Mouse (Mus musculus): Measurements from ENCODE around the gene Dnajc8.

Dnajc8 gene

DNA sequence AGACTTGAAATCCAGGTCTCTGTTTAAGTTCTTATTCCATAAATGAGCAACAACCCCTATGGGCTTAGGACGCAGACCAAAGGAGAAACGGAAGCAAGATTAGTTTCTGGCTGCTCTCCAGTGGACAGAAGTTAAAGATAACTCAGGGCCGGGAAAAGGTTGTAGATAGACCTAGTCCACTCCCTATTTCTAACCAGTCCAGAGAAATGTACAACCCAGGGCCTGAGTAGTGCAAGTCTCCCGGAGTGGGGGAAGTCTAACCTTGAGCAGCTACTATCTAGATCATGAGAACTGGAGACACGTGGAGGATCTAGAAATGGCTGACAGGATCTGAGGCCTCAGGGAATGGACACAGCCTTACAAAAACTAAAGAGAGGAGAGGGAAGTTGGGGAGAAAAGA is 2.9 kb upstream of the Dnajc8 start:
- TF ChIP-seq GATA4 (IDR thresholded peaks at IDR 0.05; ENCODE audit: insufficient replicate concordance, low read length) = peak; percentile 53; the same call in 1 of the 2 replicates

DNA sequence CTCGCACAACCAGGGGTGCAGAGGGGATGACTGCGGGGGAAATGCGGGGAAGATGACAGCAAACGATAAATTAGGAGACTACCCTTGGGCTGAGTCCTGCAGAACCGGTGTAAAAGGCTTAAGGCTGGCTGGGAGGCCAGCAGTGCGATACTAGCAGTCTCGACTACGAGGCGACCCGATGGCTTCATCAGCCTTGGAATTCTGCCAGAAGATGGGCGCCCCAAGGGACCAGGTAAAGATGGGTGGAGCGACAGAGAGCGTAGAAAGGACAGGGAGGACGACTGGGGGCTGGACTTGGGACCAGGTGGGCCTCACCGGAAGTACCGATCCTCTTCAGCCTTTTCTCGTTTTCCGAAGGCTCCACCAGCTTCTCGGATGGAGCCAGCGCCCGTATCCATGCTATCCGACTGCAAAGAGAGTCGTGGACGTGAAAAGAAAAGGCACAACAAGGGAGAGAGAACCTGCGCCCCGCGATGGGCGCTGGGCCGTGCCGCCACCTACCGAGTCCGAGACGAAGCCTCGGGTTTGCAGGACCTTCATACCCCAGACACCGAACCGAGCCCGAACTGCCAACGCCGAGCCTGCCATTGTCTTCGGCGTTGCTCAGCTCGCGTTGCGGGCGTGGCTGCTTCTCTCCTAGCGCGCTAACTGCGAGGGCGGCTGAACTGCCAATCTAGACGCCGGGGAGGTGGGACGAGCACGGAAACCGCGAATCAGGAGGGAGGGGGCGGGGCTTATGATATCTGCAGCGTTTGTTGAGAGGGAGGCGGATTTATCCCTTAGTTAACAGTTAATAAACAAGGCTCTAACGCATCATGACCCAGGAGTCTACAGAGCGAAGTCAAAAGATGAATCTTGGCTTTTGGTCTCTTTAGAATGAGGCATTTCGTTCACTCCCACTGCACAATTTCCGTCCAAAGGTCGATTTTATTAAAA is 2.1 kb upstream of the Dnajc8 start, which contains the start of gene Atpif1:
Gene Atpif1, minus strand, starts transcription at position 679 of the 936 bp plus-strand sequence.
- TF ChIP-seq GATA4 (IDR thresholded peaks at IDR 0.05; ENCODE audit: insufficient replicate concordance, low read length) = peak; percentile 79; the same call in 1 of the 2 replicates

DNA sequence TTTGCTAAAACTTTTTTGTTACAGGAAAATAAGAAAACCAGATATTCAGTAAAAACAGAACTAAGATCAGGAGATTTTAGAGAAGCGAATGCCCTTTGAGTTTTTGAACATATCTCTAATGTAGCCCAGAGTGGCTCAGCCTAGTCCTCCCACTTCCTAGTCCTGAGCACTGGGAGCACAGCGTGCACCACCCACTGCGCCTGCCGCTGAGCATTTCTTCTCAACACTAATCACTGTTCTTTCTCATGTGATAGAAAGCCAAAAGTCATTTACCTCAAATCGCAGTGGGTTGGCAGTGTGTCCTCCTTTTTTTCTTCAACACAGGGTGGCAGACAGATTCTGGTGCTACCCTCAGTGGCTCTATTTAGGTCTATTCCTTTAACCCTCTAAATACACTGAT is 4.1 kb downstream of the Dnajc8 start:
- TF ChIP-seq GATA4 (IDR thresholded peaks at IDR 0.05; ENCODE audit: insufficient replicate concordance, low read length) = no peak

DNA sequence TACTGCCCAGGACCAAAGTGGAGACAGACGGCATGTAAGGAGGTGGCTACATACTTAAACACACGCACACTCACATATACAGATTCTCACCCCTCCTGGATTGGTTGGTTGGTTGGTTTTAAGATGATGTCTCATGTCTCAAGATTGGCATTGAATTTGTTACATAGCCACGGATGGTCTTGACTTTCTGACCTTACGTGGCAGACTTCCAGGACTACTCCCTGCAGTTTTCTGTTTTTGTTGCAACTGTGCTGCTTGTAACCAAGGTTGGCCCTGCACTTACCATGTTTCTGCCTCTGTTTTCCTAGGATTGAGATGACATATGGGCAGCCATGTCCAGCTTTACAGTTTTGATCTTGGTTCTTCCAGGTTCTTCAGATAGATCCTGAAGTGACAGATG is 6.1 kb downstream of the Dnajc8 start:
- no peak for TF ChIP-seq GATA4 (IDR thresholded peaks at IDR 0.05; ENCODE audit: insufficient replicate concordance, low read length)

DNA sequence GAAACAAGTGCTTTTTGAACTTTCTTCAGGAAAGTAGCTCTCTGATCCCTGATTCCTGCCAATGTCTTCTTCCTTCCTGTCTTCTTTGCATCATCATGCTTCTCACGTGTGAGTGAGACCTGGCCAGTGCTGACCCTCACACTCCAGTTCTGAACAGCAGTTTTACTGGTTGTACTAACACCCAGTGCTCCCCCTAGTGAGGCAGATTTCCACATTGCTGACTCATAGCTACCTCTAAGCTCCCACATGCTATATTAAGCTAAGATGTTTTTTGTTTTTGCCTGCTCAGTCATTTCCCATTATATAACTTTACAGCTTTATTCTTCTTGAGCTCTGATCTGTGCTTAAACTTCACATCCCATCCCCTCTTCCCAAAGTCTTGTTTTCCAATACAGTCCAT is 7.4 kb downstream of the Dnajc8 start:
- no peak for TF ChIP-seq GATA4 (IDR thresholded peaks at IDR 0.05; ENCODE audit: insufficient replicate concordance, low read length)

DNA sequence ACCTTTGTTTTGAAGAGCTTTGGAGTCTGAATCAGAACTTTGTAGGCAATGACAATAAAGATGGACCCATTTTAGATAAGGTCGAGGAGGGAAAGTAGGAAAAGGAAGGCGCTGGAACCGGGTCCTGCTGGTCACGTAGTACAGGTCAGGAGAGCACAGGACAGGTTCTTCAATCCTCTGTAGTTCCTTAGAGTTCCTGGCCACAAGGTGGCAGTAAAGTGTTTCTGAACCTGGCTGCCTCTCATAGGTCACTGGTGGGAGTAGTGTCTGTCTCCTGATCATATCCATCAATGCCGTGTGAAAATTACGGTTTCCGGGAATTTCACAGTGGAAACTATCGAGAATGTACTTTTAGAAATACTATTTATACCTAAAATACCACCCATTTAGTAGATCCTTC is 10.5 kb downstream of the Dnajc8 start:
- no peak for TF ChIP-seq GATA4 (IDR thresholded peaks at IDR 0.05; ENCODE audit: insufficient replicate concordance, low read length)

DNA sequence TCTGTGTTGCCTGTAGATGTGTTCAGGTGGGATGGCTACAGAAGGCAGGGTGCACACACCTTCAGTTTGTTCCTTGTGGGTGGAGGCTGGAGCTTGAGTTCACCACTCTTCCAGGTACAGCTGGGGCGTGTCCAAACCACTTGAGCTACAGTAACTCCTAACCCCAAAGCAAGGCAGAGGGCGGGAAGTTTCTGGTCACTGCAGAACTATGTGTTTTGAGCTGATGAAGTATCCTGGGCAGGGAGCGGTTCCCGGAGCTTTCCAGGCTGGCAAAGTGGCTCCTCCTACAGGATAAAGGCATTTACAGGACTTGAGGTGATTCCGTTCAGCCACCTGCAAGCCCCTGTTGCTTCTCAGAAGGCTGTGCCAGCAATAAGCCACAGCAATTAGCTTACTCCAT is 18.9 kb downstream of the Dnajc8 start:
- no peak for TF ChIP-seq GATA4 (IDR thresholded peaks at IDR 0.05; ENCODE audit: insufficient replicate concordance, low read length)

DNA sequence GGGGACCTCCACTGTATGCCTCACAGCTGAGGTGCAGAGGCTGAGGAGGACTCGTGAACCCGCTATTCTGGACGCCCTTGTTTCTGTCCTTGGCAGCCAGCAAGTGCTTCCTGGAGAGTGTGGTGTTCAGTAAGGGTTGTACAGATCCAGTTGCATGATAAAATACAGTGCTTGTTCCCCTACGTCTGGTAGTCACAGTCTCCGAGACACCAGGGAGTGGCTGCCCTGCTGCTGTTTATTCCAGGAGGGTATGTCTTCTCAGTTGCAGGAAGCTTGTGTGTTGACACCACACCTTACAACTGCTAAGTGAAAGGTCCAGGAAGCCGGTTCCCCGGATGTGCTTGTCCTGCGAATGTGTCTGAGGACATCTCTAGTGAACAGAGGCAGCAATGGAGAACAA is 19.3 kb downstream of the Dnajc8 start:
- no peak for TF ChIP-seq GATA4 (IDR thresholded peaks at IDR 0.05; ENCODE audit: insufficient replicate concordance, low read length)

DNA sequence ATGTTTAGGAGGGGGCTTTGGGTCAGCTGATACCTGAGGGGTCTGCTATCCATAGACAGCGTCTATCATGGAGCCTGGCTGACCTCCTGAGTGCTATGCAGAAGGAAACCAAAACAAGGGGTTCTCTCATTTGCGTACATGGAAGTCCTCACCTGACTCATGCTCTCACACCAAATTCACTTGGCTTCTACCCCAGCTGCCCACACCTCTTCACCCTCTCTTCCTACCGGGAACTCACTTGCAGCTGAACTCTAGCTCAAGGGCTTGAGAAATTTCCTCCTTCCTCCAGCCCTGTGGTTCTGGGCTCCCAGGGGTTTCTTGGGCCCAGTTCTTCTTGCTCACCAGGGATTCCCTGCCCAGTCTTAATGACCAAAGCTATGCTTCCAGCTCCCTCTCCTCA is 27.9 kb downstream of the Dnajc8 start:
- no peak for TF ChIP-seq GATA4 (IDR thresholded peaks at IDR 0.05; ENCODE audit: insufficient replicate concordance, low read length)

DNA sequence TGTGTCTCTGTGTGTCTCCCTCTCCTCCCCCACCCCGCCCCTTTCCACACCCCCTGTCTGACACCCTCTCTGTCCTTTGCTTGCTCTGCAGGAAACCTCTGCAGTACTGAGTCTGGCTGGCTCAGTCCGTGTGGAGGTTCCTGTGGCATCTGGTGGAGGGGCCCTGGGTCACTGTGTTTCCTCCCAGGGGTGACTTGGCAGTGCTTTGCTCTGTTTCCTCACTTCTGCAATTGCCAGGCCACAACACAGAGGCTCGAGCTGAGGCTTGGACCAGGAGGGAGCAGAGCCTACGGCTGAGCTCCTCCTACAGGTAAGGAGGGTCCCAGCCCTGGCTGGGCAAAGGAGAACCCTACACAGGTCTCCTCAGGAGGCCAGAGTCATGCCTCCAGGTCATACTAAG is 28.6 kb downstream of the Dnajc8 start, which contains the start of gene Ptafr:
Gene Ptafr, plus strand, starts transcription at position 103 of the 400 bp plus-strand sequence.
- TF ChIP-seq GATA4 (IDR thresholded peaks at IDR 0.05; ENCODE audit: insufficient replicate concordance, low read length) = no peak

DNA sequence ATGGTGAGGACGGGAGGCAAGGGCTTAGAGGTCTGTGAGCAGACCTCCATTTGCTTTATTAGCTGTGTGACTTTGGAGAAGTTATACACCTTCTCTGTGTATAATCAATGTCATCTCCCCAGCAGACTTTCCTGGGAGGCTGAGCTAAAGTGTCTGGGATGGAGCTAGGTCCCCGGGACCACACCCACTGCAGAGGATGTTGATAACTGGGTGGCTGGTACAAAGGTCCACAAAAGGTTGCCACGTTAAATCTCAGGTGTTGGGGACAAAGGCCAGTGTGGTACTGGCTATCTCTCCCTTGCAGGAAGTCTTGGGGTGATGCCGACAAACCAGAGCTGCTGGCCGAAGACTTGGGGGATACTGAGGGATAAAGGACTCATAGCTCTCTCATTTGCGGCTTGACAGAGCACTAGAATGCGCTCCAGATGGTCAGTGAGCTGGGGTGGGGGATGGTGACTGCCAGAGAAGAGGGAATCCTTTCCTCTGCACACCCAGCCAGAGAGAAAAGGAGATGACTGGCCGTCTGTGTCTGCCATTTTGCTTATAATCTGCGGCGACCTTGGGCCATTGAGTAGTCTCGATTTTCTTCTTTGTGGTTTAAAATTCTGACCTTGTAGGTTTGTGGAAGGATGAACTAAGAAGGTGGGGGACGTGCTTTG is 29.9 kb downstream of the Dnajc8 start:
- no peak for TF ChIP-seq GATA4 (IDR thresholded peaks at IDR 0.05; ENCODE audit: insufficient replicate concordance, low read length)

DNA sequence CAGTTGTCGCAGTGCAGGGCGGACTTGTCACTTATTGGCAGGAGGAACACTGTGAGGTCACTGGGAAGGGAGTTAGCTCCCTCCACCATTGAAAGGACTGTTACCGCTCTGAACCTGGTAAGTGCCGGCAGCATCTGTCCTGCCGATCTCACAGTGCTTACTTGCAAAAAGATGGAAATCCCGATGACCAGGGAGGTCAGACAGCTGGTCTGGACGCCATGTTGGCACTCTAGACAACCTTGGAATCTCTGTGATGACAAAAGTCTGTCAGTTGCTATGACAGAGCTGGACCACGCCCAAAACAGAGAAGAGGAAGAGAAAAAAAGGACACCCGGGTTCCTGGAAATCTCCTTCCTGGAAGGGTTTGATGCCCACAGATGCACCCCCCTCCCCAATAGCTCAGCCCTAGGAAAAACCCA is 32.0 kb downstream of the Dnajc8 start:
- TF ChIP-seq GATA4 (IDR thresholded peaks at IDR 0.05; ENCODE audit: insufficient replicate concordance, low read length) = no peak

DNA sequence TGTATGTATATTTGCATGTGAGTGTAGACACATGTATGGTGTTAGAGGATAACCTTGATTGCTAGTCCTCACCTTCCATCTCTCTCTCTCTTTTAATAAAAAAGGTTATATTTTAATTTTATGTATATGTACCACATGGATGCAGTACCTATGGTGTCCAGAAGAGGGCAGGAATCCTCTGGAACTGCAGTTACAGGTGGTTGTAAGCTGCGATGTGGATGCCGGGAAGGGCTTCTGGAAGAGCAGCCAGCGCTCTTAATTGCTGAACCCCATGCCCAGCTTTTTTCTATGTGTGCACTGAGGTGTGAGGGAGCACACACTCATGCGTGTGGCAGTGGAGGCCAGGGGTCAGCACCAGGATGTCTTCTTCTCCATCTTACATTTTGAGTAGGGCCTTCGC is 33.8 kb downstream of the Dnajc8 start:
- no peak for TF ChIP-seq GATA4 (IDR thresholded peaks at IDR 0.05; ENCODE audit: insufficient replicate concordance, low read length)

DNA sequence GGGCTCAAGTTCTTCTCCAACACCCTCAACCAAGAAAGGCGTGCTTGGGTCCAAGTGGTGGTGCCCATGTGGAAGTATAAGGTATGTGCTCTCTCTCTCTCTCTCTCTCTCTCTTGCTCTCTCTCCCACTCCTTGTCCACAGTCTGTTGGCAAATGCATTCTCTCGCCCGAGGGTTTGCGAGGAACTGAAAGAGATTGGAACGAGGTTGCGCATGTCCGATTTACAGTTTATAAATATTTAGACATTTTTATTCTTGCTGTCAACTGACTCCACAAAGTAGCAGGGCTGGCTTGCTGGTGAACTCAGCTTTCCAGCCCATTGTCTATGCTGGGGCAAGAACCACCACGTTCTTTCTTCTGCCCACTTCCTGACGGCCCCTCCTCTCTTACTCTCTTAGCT is 35.8 kb downstream of the Dnajc8 start:
- no peak for TF ChIP-seq GATA4 (IDR thresholded peaks at IDR 0.05; ENCODE audit: insufficient replicate concordance, low read length)

DNA sequence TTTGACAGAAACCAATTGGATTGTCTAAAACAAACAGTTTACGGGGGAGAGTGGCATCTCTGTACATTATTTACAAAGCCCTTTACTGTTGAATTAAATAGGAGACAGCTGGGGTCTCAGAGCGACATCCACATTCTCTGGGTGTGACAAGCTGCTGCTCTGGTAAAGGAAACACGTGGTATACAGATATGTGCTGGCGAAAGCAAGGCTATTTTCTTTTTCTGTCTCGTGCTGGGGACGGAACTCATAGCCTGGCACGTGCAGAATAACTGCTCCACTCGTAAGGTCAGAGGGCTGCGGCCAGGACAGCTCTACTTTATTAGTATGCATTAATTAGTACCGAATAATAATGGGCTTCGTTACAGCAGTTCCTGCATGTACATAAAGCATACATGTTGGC is 38.0 kb downstream of the Dnajc8 start:
- TF ChIP-seq GATA4 (IDR thresholded peaks at IDR 0.05; ENCODE audit: insufficient replicate concordance, low read length) = peak; percentile 48; the same call in 1 of the 2 replicates

DNA sequence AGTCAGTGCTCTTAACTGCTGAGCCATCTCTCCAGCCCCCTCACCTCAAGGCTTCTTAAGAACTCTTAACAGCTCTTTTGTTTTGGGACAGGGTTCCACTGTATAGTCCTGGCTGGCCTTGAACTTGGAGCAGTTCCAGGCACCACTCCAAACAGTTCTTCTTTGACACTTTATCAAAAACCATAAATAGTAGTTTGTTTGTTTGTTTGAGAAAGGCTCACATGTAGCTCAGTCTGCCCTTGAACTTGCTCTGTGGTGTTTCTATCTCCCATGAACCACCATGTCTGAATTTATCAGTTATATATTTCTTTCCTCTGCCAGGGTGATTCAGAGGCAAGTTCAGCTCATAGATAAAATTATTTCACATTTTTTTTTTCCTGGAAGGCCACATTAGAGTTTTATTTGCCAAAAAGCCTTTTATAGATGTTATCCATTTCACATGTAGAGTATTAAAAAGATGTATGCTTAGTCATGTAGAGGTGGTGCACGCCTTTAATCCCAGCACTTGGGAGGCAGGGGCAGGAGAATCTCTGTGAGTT is 39.5 kb downstream of the Dnajc8 start:
- TF ChIP-seq GATA4 (IDR thresholded peaks at IDR 0.05; ENCODE audit: insufficient replicate concordance, low read length) = no peak
